Mouse (Mus musculus) midbrain, embryonic 10.5 days (tissue): ENCODE results near the gene Vps35l. TPM values are rescaled to one million over a fixed set of nuclear protein-coding genes. Genes with fewer than 3 reads are reported as not detected.

ENCODE experiments used
- DNase-seq: peaks from one replicate; pipeline ENCODE4 v3.0.0-alpha.2; 2017; ENCODE audit warnings: low spot score
- H3K27ac ChIP-seq: fragments of 300-500 bp; sonication (generic); replicated peaks from 2 replicates; pipeline ENCODE4 v1.5.1; 2016; ENCODE audit warnings: mild to moderate bottlenecking
- H3K27me3 ChIP-seq: fragments of 300-500 bp; sonication (generic); 2 replicates; pipeline ENCODE4 v1.6.1; 2016; ENCODE audit warnings: low read depth, mild to moderate bottlenecking; ENCODE audit not compliant: poor library complexity, severe bottlenecking
- H3K36me3 ChIP-seq: fragments of 300-500 bp; sonication (generic); 2 replicates; pipeline ENCODE4 v1.6.1; 2016; ENCODE audit warnings: mild to moderate bottlenecking, moderate library complexity
- H3K4me1 ChIP-seq: fragments of 300-500 bp; sonication (generic); 2 replicates; pipeline ENCODE4 v1.6.1; 2016
- H3K4me3 ChIP-seq: fragments of 300-500 bp; sonication (generic); 2 replicates; pipeline ENCODE4 v1.5.1; 2016; ENCODE audit warnings: mild to moderate bottlenecking, moderate library complexity
- H3K9me3 ChIP-seq: fragments of 300-500 bp; sonication (generic); replicated peaks from 2 replicates; pipeline ENCODE4 v1.6.1; 2016; ENCODE audit warnings: mild to moderate bottlenecking
- WGBS: fragments of 180-500 bp; shearing (Covaris S2); methylation state at CpG from one replicate; pipeline ENCODE4 v1.1.7; 2016; 5-methylcytosine and 5-hydroxymethylcytosine counted together
- polyA plus RNA-seq: library from polyadenylated mRNA; unstranded; fragments of >200 nt; fragmentation: Nextera tagmentation; extraction: Ambion mirVana; gene quantifications from 2 replicates; pipeline ENCODE4 v1.2.1, GENCODE M21; 2016

The Vps35l gene
- polyA plus RNA-seq, 1 experiment from 2014 or later, result 68.6 TPM

GRCm38 (mm10) chr7:118884969-118885368 lies 144.9 kb downstream of the Vps35l start:
- no peaks in the 10 kb centered on the region for H3K9me3 ChIP-seq
- no peaks in the 10 kb centered on the region for H3K36me3 ChIP-seq
- peaks cover 46% of the 10 kb centered on the region for H3K4me1 ChIP-seq
- DNase-seq, result no peak
- no peak overlapping the region for H3K4me3 ChIP-seq
- 85% methylated on average over 4 of the region's 4 CpGs for WGBS
- H3K27ac ChIP-seq, result no peak overlapping the region
- H3K27me3 ChIP-seq, result peaks cover 17% of the 10 kb centered on the region; the same call in 1 of the 2 replicates

DNA sequence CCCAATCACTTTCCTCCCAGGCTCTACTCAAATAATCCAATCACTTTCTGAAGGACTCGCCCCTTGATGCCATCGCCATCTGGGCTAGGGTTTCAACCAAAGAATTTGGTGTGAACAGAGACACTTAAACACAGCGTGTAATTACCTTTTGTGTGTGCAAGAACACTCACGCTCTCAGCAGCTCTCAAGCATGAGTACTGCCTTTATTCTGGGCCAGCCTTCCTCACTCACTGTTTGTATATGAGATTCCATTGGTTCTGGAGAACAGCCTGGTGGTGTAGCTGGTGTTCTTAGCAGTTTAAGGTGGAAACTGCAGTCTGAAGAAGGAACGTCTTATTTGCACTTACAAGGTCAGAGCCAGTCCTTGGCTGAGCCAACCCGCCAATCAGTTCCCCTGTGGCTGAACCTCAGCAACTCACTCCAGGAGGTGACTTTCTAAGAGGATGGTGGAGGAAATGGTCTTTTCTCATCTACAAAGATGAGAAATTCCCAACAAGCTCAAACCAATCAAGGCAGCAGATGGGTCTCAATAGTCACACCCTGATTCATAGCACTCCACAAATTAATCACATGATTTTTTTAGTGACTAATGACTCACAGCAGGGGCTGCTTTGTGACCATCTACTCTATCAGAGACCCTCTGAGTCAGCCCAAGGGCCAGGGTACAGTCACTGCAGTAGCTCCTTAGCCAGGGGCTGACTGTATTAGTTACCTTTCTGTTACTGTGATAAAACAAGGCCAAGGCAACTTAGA lies 147.5 kb downstream of the Vps35l start:
- peak overlapping the region; percentile 55; the same call in 1 of the 2 replicates for H3K27ac ChIP-seq
- H3K4me1 ChIP-seq, result peaks cover 56% of the 10 kb centered on the region
- H3K4me3 ChIP-seq, result no peak overlapping the region
- WGBS, result 31% methylated on average over 6 of the region's 6 CpGs
- peaks cover 17% of the 10 kb centered on the region; the same call in 1 of the 2 replicates for H3K27me3 ChIP-seq
- no peaks in the 10 kb centered on the region for H3K36me3 ChIP-seq
- peak; percentile 39 for DNase-seq
- no peaks in the 10 kb centered on the region for H3K9me3 ChIP-seq

GRCm38 (mm10) chr7:118889046-118889680 lies 149.1 kb downstream of the Vps35l start:
- DNase-seq, result peak; percentile 54
- no peak overlapping the region for H3K4me3 ChIP-seq
- H3K36me3 ChIP-seq, result no peaks in the 10 kb centered on the region
- 8% methylated on average over 3 of the region's 3 CpGs for whole genome bisulfite sequencing
- H3K27me3 ChIP-seq, result peaks cover 15% of the 10 kb centered on the region; the same call in 1 of the 2 replicates
- H3K27ac ChIP-seq, result peak overlapping the region; percentile 72
- H3K4me1 ChIP-seq, result peaks cover 46% of the 10 kb centered on the region
- H3K9me3 ChIP-seq, result no peaks in the 10 kb centered on the region

Other genes starting within 250 kb of the Vps35l start
- gene Itpripl2, start 248.3 kb upstream of the Vps35l start, polyA plus RNA-seq, result 0.78 TPM in 2 replicates
- 129 and 131 TPM in 2 replicates for gene Coq7, start 206.9 kb upstream of the Vps35l start, polyA plus RNA-seq
- 7.4 and 7.6 TPM in 2 replicates for gene Tmc7, start 155.5 kb upstream of the Vps35l start, polyA plus RNA-seq
- gene Tmc5, start 142.9 kb upstream of the Vps35l start, polyA plus RNA-seq, result 0.19 and 0.39 TPM in 2 replicates
- gene Gde1, start 34.4 kb upstream of the Vps35l start, polyA plus RNA-seq, result 78.0 and 90.9 TPM in 2 replicates
- gene Ccp110, start 27.7 kb upstream of the Vps35l start, polyA plus RNA-seq, result 33.0 and 40.4 TPM in 2 replicates
- gene Iqck, start 115.5 kb downstream of the Vps35l start, polyA plus RNA-seq, result 3.9 and 6.2 TPM in 2 replicates
- 129 and 141 TPM in 2 replicates for gene Knop1, start 116.0 kb downstream of the Vps35l start, polyA plus RNA-seq